Mouse (Mus musculus): ENCODE measurements around the gene Foxp1.

Gene Foxp1

DNA sequence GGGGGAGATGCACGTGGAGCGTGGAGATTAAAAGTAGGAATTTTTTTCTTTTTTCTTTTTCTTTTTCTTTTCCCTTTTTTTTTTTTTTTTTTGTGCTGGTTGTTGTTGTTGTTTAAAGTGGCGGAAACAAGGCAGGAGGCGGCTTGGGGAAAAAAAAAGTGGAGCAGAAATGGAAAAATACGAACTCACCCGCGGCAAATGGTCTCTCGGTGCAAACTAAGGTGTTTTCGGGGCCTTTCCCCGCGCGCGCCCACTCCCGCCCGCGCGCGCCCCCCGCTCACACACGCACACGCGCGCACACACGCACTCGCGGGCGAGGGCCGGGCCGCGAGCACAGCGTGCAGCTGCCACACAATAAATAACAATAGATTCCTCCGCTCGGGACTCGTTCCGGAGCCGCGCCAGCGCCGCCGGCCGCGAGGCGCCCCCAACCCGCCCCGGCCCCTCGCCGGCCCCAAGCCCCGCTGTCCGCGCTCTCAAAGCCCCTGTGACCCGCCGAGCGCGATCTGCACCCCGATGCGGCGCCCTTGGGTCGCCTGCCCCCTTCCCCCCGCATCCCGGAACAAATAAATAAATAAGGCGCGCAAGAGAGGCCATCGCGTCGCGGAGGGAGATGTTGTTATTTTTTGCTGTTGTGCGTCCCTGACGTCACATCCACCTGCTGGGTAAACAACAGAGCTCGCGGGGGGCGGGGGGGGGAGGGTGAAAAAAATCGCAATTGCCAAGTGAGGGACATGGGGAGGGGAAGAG lies at the start of gene Foxp1:
Gene Foxp1 (minus strand): TSS at position 363 of the 750 bp plus-strand sequence.
- peak; percentile 76 for DNase-seq

DNA sequence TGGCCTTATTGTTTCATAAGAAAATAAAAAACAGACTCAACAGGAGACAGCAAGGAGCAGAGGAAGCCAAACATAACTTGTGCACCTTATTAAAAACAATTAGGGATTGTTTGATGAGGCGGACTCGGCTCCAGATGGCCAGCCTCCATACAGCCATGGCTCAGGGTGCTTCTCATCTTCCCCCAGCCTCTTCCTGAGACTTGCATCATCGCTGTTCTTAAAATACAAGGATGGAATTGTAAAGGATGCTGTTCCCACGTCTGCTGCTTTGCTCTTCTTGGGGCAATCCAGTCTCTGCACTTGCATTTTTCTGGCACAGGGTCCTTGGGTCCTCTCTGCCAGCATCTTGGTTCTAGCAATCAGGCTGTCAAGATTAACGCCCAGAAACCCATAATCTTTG lies 49.5 kb upstream of the Foxp1 start:
- DNase-seq = no peak

DNA sequence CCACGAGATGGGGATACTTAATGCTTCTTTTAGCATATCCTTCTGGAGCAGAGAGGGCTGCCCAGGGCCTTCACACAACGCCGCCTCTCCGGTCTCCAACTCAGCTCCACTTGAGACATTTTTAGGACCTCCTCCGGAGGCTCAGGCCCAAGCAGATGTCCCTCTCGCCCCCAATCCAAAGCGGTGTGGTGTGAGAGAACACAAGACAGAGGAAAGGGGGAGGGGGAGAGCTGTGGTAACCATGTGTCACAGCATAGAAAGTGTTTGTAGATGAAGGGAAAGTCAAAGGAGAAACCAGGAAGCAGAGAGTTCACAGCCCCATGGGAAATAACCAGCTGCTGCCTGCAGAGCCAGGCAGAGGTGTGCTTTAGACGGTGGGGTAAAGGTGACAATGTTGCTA lies 44.4 kb upstream of the Foxp1 start:
- DNase-seq = peak; percentile 2

DNA sequence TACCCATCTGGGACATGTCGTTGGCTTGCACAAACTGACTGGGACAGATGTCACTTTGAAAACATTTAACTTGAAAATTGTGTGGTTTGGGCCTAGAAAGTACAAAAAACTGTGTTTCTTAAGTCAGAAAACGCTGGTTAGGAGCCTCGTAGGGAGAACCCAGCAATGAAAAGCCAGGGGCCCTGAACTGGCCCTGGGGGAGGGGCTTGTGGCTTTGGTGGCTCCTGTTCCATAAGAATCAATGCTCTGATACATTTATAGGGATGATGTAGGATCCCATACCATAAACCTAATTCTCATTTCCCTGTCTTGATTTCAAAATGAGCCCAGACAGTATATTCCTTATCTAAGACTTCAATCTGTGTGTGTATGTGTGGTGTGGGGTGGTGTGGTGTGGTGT lies 42.2 kb upstream of the Foxp1 start:
- no peak for DNase-seq

DNA sequence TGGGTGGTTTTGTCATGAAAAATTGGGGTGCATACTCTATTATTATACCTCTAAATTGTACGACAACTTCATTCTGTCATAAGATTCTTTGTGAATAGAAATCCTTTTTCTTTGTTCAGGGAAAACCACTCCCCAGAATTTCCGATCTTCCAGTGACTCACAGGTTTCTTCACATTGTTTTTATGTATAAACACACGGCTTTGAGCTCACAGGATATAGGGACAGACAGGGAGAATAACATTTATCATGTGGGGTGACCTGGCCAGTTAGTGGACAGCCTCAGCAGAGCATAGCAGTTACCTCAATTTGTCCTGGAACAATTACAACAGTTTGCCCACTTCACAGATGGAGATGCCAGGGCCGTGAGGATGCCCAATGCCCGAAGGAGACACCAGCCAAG lies 34.4 kb upstream of the Foxp1 start:
- no peak for DNase-seq

DNA sequence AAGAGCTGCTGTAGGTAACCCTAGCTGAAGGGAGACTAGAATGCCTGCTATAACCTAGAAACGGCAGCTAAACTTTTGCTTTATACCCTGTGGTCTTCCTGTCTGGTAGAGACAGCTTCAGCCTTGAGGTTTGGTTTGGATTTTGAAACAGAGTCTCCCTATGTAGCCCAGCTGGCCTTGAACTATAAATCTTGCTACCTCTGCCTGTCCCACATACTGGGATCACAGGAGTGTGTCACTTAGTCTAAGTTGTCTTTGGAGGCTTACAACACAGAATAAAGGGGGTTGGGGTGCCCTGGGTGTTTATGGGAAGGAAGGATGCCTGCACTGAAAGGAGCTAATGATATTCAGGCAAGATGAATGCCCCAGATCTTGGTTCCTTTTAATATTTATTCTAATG lies 30.3 kb upstream of the Foxp1 start:
- no peak for DNase-seq

DNA sequence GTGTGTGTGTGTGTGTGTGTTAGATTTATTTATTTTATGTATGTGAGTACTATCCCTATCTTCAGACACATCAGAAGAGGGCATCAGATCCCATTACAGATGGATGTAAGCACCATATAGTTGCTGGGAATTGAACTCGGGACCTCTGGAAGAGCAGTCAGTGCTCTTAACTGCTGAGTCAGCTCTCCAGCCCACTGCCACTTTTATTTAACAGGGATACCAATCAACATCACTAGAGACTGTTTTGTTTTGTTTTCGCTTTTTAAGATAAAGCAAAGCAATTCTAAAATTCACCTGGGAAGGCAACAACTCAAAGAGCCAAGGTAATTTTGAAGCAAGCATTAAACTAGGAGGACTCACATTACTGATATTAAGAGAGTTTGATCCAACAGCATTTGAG lies 23.9 kb upstream of the Foxp1 start:
- DNase-seq = no peak

DNA sequence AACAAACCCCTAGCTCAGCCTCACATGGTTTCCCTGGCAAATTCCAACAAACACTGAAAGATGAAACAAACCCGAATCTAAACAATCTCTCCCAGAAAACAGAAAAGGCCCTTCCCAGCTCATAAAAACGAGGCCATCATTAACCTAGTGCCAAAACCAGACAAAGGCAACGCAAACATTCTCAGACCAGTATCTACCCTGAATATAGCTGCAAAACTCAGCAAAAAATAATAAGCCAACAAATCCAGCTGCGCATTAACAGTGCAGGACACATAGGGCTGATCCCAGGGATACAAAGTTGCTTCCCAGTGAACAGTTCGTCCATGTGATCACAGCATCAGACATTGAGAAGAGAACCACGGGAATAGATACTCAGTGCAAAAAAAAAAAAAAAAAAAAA lies 22.9 kb upstream of the Foxp1 start:
- no peak for DNase-seq

DNA sequence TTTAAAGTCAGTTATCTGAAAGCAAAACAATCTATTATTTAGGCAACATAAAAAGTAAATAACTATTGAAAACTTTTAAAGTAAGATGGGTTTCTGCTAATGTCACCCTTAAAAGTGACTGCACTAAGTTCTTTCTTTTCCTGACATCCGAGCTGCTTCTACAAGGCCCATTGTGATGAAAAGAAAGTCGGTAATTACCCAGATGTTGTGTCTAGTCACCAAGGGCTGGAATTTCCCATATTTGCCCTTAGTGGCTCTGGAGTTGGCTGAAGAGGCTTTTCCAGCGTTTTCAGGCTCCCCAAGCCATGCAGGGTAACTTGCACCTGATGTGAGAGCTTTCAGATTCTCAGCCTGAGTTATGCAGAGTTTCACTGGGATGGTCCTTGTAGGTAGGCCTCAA lies 18.6 kb upstream of the Foxp1 start:
- no peak for DNase-seq

DNA sequence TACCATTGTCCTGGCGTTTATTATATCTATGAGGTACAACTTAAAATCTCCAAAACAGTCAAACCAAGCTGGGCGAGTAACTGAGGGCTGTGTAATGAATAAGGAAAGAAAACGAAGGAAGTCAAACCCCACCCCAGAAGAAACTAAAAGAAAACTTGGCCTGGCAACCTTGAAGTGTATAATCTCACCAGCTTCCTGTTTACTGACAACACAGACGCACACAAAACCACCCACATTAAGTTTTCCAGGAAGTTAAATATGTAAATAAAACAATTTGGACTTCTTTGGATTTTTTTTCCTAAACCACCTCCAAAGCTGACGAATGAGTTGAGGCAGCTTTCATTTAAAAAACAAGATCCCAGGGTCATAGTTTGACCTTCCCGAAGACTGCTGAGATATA lies 18.1 kb upstream of the Foxp1 start:
- DNase-seq = no peak

DNA sequence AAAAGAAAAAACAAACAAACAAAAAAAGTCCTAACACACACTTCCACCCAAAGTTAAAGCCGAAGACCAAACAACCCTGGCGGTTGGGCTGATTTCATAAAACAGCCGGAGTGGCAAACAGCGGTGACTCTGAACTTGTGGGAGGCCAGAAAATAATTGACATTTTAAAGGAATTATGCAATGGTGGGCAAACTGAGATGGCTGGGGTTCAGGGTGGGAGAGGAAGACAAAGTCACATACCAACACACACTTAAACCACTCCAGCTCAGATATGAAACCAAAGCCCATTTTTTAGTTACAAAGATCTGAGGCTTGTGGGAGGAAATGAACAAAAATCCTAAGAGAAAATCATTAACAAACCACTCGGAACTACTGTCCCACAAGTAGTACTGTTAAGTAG lies 17.6 kb upstream of the Foxp1 start:
- no peak for DNase-seq

DNA sequence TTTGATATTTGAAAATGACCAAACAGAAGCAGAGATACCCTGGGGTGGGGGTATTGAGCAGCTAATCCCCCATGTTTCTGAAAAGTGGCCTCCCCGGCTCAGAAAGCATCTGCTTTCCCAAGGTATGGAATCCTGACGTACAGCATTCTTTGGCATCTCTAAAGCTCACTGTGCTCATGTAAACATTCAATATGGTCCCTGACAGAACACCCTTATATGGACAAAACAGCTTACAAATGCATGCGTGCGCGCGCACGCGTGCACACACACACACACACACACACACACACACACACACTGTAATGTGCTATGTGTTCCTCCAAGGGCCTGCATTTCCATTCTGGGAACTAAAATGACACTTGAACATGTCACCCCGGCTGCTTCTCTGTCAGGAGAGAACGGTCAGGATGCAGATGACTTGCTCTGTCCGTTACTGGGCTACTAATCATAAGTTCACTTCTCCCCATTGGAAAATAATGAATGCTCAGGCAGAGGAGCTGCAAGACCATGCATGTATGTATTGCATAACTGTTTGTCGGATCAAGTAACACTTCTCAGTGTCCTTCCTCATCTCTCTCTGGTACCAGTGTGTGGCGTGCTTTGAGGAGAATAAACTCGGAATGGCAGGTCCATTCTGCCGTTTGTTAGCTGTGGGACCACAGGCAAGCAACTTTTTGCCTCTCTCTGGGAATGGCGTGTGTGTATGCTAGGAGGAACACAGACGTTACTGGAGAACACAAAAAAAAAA lies 15.8 kb upstream of the Foxp1 start:
- DNase-seq = no peak

DNA sequence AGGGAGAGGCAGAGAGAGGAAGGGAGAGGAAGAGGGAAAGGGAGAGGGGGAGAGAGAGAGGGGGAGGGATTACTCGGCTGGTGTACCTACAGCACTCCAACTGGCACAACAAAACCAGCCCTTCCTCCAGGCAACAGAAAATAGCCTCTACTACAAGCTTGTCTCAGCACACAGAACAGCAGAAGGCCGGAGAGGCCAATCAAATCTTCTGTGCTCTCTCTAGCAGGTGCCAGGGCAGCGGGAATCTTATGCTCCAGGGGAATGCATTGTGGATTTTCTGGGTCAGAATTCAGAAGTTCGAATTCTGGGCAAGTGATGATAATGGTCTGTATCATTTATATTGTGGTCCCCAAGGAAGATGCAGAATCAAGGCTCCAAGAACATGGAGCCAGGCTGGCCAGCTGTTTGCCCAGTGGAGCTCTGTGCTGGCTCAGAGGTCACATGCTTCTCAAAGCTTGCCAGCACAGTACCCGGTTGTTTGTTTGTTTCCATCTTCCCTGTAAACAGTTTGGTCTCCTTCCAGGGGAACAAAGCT lies 11.8 kb upstream of the Foxp1 start:
- no peak for DNase-seq

DNA sequence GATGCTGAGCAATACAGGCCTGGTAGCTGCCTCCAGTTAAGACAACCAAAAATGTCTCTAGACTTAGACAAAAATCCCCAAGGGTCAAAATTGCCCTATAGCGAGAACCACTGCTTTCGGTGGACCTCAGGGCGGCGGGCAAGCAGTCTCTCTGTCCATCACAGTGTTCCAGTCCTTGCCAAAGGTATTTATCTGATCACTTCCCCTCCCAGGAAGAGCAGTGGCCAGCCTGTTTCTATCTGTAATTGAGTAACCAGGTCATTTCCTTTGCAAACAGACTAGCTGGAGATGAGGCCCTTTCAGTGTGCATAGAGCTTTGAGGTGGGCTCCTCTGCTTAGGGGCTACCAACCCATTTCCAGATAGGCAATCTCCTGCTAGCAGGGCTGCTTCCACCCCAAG lies 9.9 kb upstream of the Foxp1 start:
- DNase-seq = no peak

DNA sequence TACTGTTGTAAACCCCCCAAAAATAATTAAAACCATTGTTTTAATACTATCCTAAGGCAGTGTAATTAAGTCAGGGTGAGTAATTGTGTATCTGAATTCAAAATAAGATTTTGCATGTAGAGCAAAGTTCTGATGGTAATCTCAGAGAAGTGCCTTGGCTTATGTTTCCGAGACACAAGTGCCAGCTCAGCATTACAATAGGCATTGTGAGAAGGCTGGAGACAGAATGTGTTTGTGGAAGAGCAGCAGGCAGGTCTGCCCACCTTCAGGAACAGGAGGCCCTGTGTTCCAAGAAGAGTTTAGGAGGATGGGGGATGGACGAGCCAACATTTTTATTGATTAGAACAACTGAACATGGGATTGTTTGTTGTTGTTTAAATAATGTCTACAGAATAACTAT lies 6.5 kb upstream of the Foxp1 start:
- no peak for DNase-seq

DNA sequence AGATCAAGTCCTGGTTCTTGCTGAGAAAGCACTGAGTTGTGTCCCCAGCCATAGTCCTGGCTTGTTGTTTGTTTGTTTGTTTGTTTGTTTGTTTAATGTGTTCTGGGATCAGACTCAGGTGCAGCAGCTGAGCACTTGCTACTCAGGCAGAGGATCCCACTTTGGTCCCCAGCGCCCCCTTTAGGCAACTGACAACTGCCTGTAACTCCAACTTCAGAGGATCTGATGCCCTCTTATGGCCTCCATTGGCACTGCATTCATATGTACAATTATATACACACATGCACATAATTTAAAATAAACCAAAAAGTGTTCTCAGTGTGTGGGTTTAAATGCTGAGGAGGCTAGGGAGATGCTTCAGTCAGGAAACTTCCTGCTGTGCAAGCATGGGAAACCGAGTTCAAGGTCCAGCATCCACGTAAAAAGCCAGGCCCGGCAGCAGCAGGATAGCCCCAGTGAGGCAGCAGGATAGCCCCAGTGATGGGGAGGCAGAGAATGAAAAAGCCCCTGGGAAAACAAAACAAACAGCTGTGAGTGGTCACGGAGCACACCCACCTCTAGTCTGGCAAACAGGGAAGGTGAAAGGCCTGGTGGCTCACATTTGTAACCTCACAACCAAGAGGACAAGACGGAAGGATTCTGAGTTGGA lies 5.1 kb upstream of the Foxp1 start:
- DNase-seq = no peak

DNA sequence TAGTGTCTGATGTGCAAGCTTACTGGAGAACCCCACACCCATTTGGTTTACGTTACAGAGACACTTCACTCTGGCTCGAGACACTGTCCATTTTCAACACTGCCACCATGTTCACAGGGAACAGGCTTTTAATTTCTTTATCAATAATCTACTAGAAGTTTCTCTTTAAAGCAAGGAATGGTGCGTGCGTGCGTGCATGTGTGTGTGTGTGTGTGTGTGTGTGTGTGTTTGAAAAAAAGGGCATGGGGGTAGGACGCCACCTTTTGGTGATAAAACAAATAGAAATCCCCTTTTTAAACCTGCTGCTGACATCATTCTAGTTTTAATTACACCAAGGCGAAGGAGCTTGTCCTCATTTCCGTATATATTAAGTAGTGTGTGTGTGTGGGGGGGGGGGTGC lies 2.8 kb upstream of the Foxp1 start:
- no peak for DNase-seq

DNA sequence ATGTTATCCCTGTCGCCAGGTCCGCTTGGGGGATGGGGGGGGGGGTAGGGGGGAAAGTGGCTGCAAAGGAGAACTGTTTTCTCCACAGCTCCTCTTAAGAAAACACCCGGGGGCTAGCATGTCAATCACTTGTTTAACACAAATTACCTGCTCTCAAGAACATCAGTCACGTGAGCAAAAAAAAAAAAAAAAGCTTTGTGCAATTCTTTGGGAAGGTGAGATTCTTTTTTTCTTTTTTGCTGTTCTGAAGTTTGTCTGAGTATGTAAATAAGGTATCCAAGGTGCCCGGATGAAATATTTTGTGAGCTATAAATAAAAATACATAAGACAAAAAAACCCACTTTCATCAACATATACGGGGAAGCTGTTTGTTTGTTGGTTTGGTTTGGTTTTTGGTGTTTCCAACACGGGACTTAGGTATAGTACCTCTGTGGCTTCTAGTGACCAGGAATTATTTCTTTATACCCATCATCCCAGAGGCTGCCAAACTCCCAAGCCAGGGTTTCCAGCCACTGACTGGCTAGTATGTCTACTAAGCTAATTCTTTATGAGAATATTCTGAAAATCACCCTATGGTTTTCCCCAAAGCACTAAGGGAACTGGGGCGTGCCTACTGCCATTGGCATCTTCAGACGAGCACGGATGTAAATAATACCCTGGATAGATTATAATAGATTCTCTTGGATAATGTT lies 1.3 kb upstream of the Foxp1 start:
- DNase-seq = no peak

DNA sequence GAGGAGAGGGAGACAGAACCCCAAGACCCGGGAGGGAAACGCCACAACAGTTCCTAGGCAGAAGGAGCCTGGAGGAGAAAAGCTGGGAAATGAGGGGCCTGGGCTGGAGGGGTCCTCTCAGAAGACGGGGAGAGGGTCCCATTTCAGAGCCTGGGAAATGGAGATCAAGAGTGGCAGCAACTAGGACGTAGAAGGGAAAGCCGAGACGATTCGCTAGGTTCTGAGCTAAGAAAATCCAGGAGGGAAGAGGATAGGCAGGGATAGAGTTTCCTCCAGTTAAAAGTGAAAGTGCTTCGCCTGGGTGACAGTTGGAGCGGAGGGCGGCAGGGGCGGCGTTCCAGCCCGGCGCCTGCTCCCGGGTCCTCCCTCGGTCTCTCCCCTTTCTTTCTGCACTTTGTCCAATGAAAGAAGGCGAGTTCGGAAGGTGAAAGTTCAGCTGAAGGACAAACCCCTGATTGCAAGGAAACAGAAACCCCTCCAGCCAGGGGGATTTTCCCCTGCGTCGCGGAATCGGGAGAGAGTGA lies 650 bp upstream of the Foxp1 start:
- DNase-seq = peak; percentile 69

DNA sequence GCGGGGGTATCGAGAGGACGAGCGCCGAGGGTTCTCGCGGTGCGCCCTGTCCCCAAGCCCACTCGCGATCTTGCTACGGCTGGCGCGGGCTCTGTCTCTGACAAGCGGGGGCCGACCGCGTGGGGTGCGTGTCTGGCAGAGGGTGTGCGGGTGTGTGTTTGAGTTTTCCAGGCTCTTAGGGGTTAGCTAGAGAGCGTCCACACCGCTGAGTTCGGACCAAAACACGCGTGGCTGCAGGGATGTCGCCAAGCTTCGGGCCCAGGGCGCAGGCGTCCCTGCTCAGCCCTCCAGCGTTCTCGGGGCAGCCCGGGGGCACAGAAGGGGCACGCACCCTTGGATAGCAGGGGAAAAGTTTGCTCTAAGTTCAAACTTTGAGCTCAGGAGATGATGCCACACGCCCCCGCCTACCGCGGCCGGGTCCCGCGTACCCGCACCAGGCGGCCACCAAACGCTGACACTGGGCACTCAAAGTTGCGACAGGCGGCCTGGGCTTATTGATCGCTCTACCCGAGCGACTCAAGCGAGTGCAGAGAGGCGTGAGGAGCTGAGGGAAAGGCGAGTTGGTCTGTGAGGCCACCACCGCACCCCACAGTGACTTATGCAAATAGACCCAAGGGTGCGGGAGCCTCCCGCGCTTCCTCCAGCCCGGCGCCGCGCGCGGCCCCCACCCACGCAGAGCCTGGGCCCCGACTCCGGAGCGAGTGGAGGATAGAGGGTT lies 721 bp downstream of the Foxp1 start:
- peak; percentile 48 for DNase-seq

DNA sequence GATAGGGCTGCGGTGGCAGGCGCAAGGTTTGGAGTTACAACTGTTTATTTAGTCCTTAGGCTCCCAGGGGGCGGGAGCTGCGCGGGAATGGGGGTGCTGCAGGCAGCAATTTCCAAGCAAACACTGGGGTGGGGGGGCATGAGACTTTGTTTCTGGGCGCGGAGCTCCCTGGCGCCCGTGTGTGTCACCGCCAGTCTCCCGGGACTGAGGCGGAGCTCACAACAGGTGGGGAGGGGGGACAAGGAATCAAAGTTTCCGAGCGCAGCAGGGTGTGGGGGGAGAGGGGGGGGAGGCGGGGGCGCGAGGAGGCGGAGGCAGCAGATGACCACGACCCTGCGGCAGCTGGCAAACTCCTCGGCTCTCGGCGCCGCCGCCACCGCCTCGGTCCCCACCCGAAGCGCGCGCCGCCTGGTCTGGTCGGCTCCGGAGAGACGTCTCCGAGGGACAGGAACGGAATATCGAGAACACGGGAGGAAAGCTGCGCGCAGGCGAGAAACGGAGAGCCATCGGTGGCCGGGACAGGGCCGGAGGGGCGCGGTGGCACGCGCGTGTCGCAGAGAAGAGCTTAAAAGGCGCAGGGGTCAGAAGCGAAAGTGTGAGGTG lies 1.4 kb downstream of the Foxp1 start:
- peak; percentile 75 for DNase-seq

DNA sequence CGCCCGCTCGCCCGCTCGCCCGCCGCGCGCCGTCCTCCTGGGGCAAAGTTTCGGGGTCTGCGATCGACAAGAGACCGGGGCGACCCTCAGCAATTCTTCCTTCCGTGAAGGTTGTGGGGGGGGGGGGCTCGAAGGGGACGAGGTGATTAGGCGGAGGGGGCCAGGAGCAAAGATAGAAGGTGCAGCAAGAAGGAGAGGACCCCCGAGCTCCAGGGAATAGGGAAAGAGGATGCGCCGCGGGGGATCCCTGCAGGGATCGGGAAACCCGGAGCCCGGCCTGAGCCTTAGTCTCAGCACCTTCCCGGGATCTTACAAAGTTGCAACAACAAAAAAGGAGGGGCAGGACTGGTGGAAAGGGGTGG lies 1.9 kb downstream of the Foxp1 start:
- DNase-seq = no peak
